Mouse (Mus musculus) c-Kit-positive CD71-positive TER-119-positive erythroid progenitor cells, embryonic 14.5 days (primary cell): Measurements from ENCODE around the gene Carnmt1.

Source experiments
- DNase-seq: peaks from one replicate; pipeline ENCODE4 v3.0.0-alpha.2; 2013; ENCODE audit warnings: low spot score

Gene Carnmt1

DNA sequence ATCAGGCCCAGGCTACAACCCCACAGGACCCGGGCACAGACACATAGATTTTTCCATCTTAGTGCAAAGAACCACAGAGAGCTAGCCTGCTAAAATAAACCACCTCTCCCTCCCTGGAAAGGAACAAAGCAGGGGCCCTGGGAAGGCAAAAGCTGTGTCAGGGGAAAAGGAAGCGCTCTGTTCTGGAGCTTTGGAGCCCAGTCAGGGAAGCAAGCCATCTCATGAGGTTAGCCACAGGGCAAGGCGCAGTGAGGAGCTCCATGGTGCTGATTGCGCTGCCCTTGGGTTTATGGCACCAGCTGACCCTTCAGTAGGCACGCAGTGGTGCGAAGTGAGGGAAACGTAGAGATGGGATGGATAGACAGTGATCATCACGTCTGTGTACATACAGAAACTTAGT is 16.2 kb upstream of the Carnmt1 start:
- DNase-seq = no peak

DNA sequence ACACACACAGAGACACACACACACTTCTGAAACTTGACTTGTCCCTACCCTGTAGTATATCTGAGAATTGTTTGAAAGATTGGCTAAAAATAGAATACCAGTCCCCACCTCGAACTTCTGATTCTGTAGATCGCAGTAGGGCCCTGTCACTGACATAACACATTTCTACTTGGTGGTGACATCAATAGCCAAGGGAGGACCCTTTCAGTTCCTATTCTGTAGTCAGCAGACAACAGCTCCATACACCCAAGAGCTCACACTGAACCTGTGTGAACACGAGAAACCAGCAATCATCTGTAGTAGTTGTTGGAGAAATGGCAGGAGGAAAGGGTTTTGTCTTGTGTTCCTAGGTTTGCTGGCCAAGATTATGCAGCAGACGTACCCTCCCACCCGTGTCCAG is 15.6 kb upstream of the Carnmt1 start:
- DNase-seq = no peak

DNA sequence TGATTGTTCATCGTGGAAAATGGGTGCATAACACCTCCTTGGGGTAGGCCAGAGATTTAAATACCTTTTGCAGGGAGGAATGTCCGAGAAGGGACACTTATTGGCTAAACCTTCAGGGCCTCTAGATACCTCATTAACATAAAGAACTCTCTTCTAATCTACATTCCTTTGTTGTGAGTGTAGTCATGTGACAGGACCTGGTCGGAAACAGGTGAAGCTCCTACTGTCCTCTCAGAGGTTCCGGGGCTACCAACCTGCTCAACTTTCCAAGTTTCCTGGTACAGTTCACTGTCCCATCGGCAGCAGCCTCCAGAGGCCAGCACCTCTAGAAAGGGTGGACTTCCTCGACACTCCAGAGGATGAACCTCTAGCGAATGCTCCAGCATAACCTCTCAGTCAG is 14.6 kb upstream of the Carnmt1 start:
- no peak for DNase-seq

DNA sequence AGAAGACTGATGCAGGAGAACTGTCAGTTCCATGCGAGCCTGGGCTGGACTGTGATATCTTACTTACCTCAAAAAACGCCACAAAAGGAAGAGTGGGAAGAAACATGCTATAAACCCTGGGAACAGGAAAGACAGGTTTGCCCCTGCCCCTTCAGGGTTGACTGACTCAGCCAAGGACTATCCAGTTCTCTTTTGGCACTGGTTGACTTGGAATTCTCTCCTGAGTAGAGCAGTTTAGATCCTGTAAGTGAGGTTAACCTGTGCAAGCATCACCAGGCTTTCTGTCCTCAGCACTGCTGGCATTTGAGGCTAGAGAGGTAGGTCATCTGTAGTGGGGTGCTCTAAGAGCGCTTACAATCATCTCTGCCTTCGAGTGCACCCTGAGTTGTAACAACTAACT is 12.1 kb upstream of the Carnmt1 start:
- no peak for DNase-seq

DNA sequence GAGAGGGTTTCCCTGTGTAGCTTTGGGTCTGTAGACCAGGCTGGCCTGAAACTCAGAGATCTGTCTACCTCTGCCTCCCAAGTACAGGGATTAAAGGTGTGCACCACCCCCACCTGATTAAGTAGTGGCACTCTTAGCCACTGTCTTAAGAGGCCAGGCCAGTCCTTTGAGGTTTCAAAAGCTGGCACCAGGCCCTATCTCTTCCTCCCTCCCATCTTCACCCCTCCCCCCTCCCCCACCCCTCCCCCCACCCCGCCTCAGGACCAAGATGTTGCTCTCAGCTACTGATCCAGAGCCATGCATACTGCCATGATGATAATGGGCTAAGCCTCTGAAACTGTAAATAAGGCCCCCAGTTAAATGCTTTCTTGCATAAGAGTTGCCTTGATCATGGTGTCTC is 11.2 kb upstream of the Carnmt1 start:
- DNase-seq = no peak

DNA sequence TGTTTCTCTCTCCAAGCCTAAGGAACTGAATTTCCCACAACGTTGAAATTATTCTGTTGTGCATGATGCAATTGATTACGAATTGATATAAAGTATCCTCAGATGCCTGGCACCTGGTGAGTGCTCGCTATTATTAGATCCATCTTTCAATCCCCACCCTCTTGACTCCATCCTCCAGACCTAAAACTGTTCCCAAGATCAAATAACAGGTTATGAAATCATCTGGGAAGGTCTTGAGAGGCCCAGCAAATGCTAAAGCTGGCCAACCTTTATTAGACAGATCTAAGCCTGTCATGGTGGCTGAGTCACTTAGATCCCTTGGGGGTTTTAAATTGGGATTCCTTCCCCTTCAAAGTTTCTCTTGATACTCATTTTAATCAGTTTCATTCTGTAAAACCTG is 10.1 kb upstream of the Carnmt1 start:
- DNase-seq = no peak

DNA sequence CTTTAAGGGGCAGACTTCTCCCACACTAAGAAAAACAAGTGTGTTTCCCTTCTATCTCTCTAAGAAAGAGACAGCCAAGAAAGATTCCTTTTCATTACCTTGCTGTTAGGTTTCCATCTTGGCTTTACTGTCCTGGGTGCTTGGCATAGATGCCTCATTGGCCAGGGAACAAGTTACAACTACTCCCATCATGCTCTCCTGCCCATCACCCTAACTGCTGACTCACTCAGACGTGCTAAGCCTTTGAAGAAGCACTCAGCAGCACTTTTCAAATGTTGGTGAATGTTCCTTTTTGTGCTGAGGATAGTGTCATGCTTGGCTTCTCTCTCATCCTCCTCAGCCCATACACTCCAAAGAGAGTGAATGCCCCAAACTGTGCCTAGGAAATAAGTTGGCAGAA is 8.9 kb upstream of the Carnmt1 start:
- no peak for DNase-seq

DNA sequence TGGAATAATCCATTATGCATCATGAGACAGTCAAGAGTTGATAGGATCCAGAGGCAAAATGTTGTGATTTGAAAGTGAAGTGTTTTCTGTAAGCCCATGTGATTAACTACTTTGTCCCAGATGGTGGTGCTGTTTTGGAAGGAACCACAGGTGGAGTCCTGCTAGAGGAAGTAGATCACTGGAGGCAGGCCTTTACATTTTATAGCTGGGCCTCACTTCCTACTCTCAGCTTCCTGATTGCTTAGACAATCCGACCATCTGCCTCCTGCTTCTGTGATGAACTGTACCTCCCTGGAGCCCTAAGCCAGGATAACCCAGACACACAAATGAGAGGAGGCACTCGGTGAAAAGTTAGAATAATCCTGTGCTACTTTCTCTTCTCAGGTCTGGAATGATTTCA is 6.7 kb upstream of the Carnmt1 start:
- no peak for DNase-seq

DNA sequence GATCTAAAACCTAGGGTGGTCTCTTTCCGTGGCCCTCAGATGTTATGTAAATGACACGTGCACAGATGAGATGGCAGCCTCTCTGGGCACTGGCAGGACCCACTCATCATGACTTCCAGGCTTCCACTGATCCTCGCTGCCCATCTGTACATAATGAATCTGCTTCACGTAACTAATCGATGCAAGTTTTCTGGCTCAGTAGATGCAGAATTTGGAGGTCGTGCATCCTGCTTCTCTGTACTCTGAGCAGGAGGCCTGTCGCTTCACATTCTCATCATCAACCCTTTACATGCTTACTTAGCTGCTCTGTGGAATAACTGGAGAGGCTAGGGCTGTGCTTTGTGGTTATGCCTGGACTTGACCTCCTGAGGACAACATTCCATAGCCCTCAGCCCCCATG is 3.6 kb upstream of the Carnmt1 start:
- DNase-seq = no peak

DNA sequence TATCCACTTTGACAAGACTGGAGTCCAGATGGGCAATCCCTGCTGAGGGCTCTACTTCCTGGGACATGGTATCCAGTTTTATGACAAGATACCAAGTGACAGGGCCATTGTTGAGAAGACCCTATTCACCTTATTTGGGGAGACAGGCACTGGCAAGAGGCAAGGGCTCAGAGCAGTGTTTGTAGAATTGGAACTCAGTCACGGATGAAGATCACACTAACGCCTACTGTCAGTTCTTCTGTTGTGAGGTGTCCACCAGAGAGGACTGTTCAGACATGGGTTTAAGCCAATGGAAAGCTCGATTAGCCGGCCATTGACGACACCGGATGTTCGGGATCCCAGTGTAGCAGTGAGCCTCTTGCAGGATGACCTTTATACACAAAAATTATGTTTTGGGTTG is 1.0 kb upstream of the Carnmt1 start:
- DNase-seq = no peak

DNA sequence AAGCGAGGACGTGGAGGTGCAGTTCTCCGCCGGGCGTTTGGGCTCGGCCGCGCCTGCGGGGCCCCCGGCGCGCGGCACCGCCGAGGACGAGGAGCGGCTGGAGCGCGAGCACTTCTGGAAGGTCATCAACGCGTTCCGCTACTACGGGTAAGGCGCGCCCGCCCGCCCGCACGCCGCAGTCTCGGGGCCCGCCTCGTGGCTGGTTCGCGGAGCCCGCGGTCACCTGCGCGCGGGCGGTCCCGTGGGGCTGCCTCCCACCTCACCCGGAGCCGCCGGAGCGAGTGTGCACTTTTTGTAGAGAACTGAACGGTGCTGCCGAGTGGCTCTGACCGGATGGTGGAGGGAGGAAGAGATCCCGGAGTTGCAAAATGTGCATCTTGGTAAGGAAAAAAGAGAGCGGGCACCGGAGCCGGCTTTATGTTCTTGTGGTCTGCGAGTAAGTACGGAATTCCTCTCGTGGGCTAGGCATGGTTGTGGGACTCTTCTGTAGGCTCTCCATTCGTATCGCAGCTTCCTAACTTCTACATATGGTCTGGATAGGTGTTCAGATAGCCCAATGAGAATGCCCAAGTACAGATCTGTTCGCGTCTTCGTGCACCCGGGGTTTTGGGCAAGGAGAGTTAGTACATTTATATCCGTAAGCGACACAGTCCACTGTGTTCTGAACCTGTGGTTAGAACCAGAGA is 635 bp downstream of the Carnmt1 start:
- peak; percentile 50 for DNase-seq

DNA sequence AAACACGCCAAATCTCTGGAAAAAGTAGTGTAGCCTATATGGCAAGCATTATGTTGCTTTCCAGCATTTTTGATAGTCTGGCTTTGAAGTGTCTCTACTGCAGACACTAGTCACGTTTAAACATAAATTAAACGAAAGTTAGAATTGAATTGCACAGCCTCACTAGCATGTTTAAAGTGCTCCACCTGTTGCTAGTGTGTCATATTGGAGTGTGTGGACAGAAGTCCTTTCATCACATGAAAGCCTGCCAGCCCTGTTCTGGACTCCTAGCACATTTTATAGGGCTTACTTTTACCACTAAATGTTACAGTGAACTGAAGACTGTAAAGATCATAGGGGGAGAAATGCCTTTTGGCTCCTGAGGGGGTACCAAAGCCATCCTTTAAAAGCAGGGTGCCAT is 1.9 kb downstream of the Carnmt1 start:
- no peak for DNase-seq

DNA sequence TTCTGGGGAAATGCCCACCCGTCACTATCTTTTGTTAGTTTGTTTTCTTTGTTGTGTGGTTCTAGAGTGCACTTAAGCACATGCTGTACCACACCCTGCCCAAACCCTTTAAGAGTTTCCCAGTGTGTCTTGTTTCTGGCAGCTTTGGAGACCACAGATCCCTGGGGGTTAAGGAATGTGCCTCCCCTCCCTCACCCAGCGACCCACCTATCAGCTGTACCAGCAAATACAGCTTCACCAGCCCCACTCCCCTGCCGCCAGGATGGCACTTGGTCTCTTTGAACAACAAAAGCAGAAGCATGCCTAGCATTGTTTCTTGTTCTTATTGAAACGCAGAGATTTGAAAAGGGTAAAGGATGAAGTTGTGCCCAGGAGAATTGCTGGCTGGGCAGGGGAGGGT is 2.6 kb downstream of the Carnmt1 start:
- DNase-seq = no peak

DNA sequence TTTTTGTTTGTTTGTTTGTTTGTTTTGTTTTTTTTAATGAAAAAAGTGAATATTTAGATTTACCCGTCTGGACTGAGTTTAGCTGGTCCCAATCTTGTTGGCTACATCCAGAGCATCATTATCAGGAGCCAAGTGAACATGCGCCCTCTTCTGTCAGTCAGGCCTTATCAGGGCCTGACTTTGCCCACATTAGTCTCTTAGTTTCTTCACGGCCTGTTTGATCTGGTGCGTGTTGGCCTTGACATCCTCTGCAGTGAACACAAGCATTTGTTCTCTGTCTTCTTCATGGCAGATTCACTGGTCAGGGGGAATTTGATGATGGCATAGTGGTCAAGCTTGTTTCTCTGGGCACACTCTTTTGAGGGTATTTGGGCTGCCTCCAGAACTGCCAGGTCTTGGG is 11.6 kb downstream of the Carnmt1 start:
- DNase-seq = peak; percentile 61

DNA sequence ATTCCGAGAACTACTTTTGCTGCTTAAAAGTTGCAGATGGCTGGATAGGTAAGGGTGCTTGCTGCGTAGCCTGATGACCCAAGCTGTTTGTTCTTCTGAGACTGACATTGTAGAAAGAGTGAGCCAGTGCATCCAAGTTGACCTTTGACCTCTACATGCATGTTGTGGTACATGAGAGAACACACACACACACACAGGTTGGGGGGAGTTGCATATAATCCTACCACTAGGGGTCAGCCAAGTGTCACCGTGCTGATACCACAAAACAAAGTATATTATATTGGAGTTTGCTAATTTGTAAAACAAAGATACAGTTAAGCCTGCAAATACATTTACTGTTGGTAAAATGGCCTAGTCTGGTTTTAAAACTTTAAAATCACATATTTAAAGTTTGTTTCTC is 17.0 kb downstream of the Carnmt1 start:
- DNase-seq = peak; percentile 77

DNA sequence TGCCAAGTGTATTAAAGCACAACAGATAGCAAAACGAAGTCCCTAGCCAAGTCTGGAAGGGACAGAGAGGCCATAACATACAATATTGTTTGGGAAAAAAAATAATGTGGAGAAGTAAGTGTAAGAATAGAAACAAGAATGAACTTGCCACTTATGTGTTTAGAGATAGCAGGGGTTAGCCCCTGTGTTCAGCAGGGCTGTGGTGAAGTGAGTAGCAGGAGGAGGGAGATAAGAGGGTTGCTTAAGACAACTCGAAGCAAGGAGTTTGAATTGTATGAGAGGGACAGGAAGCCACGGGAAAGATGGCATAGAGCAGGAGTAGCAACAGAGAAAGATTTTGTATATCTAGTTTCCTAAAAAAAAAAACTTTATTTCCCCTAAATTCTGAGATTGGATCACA is 21.6 kb downstream of the Carnmt1 start:
- peak; percentile 73 for DNase-seq

DNA sequence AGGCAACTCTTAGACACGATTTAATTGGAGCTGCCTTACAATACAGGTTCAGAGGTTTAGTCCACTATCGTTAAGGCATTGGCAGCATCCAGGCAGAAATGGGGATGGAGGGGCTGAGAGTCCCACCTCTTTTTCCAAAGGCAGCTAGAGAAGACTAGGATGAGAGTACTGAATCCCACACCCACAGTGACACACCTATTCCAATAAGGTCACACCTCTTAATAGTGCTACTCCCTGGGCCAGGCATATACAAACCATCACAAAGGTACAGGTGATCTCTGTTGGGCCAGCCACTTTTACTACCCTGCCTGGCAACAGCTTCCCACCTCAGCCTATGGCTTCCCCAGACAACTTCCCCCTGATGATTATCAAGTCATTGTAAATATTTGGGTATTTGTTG is 22.2 kb downstream of the Carnmt1 start:
- no peak for DNase-seq

DNA sequence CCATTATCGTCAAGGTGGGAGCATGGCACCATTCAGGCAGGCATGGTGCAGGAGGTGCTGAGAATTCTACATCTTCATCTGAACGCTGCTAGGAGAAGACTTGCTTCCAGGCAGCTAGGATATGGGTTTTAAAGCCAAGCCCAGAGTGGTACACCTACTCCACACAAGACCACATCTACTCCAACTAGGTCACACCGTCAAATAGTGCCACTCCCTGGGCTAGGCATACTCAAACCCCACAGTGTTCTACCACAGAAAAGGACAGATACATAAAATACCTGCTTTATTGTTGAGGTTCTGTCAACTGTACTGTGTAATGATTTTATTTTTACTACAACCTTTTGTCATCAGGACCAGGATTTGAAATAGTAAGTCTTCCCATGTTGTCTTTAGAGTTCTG is 24.6 kb downstream of the Carnmt1 start:
- DNase-seq = no peak

DNA sequence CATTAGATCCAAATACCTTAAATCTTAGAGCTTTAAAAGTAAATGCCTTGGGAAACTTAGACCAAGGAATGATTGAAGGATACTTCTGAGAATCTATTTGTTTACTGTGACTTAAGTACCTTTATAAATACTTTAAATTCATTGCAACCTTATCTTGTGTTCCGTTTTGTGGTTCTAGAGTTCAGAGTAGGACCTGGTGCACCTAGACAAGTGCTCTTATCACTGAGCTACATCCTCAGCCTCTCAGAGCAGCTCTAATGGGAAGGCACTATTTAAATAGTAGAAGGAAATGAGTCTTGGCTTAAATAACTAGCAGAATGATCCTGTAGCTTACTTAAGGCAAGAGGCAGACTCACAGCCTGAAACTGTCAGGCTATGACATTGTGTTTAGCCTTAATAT is 25.0 kb downstream of the Carnmt1 start:
- peak; percentile 55 for DNase-seq

DNA sequence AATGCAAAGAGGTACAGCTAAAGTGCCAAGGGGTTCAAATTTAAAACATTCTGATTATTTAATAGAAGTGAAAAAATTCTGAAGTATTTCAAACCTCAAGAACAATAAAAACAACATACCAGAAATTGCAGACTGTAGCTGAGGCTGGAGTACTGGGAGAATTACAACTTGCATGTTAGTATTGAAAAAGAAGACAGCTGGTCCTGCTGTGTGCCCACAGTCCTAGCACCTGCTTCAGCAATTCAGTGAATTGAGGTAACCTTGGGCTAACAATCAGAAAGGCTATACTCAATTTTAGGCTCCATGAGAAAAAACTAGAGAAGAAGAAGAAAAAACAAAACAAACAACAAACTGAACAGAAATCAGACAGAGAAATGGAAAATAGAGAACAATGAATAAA is 37.5 kb downstream of the Carnmt1 start:
- DNase-seq = no peak

DNA sequence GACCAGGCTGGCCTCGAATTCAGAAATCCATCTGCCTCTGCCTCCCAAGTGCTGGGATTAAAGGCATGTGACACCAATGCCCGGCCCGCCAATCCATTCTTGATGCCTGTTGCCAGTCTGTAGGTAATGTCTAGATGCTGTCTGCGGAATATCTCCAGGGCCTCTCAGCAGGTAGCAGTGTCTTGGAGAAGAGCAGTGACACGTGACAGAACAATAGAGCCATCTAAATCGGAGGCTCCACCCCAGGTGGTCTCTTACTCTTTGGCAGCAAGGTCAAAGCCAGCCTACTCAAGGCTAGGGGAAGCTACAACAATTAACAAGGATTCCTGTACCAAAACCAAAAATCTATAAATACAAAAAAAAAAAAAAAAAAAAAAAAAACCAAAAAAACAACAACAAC is 40.3 kb downstream of the Carnmt1 start:
- DNase-seq = no peak

DNA sequence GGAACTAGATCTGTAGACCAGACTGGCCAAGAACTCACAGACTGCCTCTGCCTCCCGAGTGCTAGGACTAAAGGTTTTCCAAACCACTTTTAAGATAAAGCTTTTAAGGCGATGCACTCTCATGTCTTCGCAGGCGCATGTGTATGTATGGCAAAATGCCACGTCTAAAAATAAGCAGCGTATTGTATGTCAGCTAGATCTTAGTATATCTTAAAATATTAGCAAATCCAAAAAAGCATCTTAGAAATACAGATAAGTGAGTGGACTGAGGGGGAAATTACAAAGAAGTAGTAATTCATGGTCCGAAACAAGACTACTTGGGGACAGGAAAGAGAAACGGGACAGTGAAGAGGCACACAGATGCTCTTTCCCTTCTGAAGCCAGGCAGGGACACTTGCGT is 41.0 kb downstream of the Carnmt1 start:
- DNase-seq = no peak

DNA sequence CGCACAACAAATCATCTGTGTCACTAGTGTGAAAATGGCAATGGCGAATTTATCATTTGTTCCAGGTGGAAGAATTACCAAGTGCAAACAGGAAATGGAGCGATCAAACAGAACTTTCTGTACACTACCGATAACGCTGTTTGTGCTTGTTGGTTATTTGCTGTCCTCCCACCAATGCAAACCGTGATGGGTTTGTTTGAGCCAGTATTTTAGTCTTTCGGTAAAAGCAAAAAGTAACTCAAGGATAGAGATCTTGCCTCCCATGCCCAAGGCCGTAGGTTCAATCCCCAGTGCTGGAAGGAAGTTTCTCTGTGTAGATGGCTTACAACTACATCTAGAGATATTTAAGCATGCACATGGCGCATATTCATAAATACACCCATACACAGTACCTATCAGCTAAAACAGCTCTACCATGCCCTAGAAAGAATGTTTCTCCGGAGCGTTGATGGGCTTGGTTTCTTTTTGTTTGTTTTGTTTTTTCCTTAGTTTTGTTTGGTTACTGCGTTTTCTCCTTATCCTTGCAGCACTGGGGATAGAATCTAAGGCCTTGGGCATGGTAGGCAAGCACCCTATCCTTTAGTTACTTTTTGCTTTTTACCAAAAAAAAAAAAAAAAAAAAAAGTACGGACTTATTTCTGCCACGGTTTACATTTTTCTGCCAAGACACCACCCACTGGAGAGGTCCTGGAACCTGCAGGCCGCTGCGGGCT is 41.7 kb downstream of the Carnmt1 start:
- no peak for DNase-seq

DNA sequence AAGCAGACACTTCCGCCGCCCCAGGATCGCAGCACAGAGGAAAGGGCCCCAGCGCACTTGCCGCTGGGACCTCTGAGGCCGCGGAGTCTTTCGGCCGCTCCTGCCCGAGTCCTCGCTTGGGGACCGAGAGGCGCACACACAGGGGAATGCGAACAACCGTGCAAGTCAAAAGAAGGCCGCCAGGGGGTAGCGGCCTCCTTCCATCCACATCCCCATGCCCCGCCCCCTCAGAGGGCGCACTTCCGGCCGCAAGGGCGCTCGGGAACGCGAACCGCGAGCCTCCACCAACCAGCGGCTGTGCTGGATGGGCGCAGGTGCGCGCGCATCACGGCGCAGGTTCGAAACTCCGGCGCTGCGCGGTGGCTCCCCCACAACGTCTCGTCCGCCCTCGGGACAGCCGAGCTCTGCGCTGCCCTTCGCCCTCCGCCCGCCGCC is 42.3 kb downstream of the Carnmt1 start, which contains the start of gene D030056L22Rik:
Gene D030056L22Rik, plus strand, starts transcription at position 328 of the 435 bp plus-strand sequence.
- peak; percentile 98 for DNase-seq
